Mouse (Mus musculus) embryo, embryonic 11 days (tissue): Measurements from ENCODE around the gene Cd69.

Experiments used
- DNase-seq: peaks from one replicate; pipeline ENCODE4 v3.0.0-alpha.2; 2015

Gene Cd69

DNA sequence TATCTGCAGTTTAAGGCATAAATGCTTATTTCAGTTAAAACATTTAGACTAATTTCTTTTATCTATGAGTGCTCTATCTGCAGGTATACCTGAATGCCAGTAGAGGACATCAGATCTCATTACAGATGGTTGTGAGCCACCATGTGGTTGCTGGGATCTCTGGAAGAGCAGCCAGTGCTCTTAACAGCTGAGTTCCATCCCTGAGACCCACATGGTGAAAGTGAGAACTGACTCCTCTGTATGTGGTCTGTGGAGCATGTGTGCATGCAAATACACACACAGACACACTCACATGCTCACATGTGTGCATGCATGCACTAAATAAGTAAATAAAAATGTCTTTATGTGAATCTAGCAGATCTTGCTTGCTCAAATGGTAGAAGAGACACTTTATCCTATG is 29.4 kb downstream of the Cd69 start:
- no peak for DNase-seq

DNA sequence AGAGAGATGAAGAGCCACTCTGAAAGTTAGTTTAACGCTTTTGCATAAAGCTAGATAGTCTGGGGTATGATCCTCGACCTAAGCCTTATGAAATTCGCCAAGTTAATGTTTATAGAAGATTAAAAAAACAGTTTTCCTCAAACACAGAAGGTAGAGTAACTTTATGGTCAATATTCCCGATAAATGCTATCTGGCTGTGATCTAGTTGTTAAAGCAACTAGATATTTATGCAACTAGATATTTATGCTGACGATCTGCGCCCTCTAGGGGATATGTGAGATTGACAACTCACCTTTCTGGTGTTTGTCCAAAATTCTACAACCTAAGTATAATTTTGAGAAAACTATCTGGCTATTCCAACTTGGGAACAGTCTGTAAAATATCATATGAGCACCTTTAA is 33.3 kb downstream of the Cd69 start:
- peak; percentile 22 for DNase-seq

DNA sequence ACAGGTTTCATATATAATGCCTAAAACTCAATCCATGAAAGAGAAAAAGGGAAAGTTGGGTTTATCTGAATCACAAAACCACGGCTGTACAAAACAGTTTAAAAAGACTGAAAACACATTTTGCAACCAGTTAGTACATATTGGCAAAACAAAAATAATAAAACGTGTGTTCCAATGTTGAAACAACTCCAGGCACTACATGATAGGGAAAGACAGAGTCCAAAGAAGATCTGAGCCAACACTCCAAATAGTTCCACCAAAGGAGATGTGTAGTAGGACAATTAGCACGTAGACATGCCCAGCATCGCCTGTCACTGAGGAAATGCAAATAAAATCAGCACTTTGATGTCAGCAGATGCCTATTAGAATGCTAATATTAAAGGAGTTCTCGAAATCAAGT is 33.8 kb downstream of the Cd69 start:
- no peak for DNase-seq

DNA sequence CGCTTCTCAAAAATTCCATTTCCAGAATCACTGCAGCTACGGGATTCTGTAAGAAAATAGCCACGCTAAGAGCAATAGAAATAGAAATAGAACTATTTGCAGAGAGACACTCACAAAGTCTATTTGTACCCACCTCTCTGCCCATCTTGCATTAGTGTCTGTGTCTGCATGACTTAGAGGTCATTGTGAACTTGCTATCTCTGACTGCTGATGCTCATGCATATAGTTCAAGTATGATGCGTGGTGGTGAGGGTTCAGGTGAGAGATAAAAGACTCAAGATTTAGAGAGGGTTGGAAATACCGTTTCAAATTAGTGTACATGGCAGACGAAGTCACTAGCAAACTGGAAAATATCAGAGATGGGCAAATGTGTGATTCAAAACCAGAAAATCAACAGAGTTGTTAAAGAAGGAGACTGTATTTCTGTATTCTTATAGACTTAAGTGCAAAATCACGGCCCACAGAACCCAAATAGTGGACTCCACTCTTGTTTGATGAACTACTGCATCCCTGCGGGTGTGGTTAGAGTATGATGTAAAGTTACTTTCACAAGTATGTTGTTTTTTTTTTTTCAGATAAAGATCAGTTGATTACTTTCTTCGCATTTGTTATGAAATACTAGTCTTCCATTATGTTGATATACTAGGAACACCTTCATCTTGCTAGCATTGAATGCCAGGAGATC is 35.5 kb downstream of the Cd69 start:
- DNase-seq, result no peak

DNA sequence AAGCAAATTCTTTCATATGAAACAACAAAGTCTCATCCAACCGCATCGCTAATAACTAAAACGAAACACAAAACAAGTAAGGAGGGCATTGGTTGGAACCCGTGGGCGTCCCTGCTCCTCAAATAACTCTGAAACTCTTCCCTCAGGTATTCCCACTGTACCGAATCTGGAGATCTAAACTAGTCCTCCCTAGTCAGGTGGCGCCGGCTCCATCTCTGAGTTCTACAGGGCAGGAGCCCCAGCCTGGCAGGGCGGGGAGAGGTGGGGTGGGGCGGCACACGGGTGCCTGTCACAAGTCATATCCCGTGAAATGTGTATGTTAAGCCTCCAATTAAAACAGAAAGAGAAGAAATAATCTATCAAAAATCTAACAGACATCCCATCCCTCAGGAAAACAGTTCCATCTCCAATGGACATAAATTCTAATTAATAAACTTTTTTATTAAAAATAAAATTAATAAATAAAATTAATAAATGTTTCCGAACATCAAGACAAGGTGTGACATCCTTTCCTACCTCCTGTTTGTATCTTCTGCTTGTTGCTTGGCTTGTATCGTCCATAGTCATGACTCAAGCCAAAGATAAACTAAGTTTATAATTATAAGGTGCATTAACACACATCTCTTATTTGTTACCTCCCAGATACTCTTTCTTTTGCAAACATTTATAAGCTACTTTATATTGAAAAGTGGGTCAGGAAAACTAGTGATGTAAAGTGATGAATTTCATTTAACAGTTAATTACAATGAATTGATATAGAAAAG is 36.8 kb downstream of the Cd69 start:
- peak; percentile 31 for DNase-seq

DNA sequence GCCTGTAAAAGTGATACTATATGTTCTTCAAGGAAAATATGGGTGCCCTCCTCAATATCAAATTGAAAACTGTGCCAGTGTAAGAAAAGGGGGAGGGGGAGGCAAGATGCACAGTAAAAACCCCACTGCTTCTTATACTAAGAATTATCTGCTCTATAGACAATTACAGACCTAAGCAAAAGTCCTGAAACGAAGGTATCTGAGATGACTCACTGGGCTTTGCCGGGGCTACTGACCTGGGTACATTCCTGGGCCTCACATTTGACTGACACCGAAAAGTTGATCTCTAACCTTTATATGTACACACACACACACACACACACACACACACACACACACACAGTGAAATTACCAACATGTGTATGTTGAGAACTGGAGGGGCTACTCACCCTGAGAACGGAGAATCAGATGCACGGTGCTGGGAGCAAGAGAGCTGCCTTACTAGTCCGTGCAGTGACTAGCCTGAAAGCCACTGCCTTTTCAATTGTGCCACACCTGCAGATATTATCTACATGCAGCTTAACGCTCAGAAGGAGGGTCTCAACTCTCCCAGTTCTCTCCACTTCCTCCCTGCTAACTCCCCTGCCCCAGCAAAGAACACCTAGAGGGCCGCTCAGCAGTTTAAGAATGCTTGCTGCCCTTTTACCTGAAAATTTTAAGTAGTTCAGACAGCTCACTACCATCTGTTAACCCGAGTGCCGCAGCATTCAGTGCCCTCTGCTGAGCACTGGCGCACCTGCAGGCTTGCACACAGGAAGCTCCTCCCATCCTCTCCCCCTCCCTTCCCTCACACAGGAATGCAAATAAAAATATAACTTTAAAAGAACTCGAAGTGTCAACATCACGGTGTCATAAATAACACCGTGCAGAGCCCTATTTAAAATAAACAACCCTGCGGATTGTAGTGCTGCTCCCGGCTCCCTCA is 37.6 kb downstream of the Cd69 start:
- DNase-seq, result peak; percentile 82

DNA sequence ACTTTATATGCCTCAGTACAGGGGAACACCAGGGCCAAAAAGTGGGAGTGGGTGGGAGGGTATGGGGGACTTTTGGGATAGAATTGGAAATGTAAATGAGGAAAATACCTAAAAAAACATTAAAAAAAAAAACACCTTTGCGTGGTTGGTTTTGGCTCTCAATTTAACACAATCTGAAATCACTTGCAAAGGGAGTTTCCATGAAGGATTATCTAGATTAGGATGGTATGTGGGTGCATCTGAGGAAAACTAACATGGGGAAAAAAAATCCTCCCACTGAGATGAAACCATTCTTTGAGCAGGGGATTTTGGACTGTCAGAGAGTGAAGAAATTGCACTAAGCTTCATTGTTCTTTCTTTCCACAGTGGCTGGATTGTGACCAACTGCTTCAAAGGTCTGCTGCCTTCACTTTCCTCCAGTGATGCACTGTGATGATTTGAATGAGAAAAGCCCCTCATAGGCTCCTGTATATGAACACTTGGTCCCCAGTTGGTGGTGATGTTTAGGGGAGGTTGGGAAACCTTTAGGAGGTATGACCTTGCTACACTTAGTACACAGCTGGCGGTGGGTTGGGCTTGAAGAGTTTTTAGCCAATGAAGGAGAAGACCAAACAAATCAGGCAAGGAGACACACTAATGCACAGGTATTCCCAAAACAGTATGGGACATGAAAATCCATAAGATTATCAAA is 38.4 kb downstream of the Cd69 start:
- DNase-seq, result no peak

DNA sequence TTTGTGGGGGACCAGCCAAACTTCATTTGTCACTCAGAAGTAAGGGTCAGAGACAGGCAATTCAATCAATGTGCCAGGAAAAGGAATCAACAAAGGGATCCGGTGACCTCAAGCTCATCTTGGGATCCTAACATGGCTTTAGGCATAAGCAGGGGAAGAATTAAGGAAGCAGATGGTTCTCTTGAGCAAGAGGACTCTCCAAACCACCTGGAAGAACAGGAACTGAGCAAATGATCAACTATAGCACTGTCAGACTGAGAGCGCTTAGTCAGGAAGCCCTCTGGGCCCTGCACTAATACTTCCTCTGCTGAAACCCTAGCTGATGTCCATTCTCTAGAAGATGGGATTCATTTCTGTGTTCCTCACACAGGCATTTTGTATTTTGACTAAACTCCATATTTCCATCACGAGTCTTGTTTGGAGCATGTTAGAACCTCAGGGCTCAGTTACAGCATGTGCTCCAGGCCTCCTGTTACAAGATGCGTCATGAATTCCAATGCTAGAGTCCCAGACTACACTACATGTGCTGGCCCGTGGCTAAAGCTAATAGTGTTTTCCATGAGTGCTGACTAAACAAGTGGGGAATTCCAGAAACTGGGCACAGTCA is 39.3 kb downstream of the Cd69 start:
- DNase-seq, result no peak

DNA sequence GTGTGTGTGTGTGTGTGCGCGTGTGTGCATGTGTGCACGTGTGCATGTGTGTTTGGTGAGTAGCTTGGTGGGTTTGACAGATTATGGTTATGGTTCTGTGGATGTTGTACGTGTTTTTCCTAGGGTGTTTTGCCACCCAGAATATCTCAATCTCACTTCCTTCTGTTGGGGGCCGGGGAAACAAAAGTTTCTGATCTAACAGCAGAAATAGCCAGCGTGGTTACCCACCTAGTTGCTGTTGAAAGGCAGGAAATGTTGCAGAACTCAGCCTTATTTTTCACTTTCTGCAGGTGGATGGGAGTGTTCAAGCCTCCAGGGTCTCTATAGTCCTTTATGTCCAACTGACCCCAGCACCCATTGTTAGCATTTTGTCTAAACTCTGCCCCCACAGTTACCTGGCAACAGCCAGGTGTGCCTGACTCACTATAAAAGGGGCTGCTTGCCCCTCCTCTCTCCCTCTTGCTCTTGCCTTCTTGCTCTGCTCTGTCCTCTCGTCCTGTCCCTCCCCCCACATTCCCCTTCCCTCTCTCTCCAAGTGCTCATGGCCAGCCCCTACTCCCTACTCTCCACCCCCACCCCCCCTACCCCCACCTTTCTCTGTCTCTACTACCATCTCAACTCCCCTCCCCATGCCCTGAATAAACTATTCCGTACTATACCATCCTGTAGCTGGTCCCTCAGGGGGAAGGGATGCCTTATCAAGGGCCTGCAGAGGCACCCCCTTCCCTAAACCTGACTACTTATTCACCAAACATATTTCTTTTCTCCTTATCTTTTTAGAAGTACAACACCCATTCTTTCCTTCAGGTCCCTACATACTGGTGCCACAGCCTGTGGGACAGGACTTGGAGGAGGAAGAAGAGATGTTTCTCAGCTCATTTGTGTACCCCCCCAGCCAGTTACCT is 40.5 kb downstream of the Cd69 start:
- DNase-seq, result no peak

DNA sequence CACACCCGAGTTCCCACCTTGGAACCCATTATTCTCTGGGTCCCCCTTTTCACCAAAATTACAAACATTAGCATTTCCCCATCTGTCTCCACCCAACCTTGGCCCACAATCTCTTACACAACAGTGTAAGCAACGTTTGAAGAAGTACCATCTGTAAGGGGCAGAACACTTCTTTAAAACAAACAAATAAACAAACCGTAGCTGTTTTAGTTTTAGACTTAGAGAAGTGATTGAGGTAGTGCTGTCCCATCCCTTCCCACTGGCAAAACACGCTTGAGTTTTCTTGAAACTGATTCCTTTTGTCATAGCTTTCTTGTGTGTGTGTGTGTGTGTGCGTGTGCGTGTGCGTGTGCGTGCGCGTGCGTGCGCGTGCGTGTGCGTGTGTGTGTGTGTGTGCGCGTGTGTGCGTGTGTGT is 41.3 kb downstream of the Cd69 start:
- DNase-seq, result no peak

DNA sequence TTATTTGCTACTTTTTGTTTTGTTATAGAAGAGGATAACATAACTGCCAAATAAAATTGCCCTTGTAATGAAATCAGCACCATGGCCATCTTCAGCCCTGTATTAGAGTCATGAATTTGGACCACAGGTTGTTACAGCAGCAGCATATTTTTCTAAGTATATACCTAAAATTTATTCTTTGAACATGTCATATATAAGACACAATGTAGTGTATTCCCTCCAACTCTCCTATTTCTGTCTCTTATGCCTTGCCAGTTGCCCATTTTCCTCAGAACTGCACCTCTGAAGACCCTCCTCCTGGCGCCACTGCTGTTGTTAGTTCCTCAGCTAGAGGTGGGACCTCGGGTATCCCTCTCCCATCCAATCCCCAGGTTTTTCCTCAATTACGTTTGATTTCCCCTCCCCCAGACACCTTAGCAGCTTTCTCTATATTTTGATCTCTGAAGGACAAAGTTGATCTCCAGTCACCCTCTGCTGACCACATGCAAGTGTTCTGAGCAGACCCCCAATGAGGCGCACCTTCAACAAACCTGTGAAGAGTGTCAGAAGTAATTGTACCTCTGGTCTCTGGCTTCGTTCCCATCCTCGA is 41.8 kb downstream of the Cd69 start:
- no peak for DNase-seq

DNA sequence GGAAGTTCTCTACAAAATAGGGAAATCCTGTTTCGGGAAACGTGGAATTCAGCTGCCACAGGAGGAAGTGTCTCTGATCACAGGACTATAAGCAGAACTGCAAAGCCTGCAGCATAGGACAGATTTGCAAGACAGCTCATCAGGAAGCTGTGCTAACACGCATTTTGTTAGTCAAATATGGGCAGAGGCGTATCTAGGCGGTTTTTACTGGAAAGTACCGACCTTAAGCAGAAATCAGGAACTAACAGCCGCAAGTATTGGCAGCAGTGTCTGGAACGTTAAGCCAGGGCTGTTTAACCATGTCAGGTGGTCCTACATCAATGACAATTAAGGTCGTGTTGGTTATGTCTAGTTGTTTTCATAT is 42.4 kb downstream of the Cd69 start:
- peak; percentile 6 for DNase-seq

DNA sequence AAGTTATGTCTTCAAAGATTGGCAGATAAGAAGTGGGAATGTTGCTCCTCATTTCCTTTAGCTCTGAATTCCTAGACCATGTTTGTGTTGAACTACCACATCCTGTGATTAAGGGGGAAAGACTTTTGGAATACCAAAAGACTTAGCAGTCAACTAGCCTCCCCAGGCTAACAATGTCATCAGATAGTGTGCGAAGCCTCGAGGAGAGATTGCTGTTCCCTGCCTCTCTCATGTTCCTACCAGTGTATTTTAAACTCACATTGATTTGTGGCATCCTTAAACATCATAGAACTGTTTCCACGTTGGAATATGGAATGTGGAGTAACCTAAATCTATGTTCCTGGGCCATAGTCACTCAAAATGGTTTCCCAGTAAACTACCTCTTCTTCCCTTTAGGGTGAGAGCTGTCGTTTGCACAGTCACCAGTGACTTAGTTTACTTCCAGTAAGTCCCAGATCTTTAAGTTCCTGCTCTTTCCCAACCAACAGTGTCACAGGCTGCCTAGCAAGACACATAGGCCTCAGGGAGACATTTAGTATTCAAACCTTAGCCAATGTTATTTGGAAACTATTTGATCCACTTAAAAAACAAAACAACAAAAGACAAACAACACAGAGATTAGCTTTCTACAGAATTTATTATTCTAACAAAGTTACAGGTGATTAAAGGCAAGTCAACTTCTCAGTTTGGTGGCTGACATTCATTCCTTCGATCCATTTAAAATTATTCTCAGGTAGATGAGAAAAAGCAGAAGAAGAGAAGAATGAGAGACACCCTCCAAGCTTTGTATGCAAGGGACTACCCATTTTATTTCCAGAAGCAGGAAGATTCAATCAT is 43.0 kb downstream of the Cd69 start:
- DNase-seq, result no peak

DNA sequence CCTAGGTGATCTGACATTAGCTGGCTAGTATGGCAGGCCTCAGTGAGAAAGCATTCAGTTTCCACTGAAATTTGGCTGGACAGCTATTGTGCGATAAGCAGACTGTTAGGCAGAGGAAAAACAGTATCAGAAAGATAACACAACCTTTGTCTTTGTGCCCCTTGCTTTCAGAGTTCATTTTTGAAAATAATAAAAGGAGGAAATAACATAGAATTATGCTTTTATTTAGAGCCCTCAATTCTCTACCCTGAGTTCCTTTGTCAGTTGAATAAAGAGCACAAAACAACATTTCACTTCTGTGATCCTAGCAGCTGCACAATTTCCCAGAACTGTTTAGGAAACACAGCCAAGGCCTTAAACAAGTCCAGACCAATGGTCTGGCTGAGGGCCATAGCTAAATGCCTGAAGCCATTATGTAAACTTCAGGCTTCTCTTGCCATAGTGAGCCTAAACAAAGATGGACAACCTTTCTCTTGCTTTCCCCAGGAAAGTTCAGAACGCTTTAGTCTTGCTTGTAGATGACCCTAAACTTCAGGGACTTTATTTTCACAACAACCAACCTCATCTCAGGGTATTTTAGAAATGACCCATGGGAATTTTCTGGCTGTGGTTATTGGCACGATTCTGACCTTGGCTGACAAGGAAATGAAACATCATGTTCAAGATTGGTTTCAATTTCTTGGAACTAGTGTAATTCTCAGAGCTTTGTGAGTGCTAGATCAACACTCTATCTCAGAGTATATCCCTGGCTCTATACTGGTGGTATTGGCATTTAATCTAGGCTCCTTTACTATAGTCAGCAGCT is 45.3 kb downstream of the Cd69 start:
- DNase-seq, result no peak

DNA sequence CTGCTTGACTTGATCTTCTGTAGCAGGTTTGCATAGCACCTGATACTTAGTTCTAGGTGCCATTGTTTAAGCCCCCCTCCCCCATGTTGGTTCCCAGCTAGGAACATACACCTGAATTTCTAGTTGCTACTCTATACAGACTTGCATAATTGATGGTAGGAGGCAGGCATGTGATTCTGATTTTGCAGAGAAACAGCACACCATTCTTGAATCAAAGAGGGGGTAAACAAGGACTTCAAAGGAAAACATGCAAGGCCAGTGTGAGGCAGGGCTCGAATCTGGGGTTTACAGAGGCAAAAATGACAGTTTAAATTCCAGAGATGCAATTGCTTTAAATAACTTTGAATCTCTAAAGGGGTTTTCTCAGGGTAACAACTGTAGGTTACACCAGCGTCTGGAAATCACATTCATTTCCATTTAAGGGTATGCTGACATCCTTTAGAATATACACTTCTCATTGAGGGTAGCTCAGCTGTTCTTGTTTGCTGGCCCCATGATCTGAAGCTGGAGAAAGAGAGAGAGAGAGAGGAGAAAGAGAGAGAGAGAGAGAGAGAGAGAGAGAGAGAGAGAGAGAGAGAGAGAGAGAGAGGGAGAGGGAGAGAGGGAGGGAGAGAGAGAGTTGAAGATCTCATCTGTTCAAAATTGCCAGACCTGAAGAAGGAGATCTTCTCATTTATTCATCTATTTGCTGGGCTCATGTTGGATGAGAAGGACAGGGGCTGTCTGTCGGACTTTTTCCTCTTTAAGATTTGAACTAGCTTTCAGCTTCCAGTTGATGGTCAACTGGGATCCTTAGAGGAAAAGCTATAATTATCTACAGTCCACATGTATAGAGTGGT is 46.1 kb downstream of the Cd69 start:
- DNase-seq, result no peak

DNA sequence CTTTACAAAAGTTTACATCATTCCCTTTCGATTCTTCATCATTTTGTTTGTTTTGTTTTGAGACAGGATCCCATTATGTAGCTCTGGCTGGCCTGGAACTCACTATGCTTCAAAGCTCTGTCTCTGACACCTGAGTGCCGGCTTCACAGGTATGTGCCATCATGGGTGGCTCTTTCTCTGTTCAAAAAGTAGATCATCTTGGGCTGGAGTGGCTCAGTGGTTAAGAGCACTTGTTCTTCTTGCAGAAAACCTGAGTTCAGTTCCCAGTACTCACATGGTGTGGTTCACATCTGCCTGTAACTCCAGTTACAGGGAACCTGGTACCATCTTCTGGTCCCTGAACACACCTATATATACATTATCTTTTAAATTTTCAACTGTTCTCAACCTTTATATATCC is 50.2 kb downstream of the Cd69 start:
- no peak for DNase-seq

DNA sequence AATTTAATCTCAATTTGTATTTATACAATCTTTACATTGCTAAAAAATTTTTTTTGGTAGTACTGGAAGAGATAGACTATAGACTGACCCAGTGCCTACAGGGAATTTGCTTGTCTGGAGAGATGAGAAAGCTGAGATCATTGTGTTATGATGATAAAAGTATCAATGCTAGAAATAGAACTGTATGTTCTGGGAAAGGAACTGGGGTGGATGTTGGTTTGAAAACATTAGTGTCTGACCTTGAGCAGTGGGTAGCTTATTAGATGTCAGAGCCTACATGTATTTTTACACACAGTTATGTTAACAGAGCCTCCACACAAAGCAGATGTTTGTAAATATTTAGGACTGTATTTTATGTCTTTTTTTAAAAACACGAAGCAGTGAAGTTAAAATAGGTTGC is 51.1 kb downstream of the Cd69 start:
- DNase-seq, result no peak

DNA sequence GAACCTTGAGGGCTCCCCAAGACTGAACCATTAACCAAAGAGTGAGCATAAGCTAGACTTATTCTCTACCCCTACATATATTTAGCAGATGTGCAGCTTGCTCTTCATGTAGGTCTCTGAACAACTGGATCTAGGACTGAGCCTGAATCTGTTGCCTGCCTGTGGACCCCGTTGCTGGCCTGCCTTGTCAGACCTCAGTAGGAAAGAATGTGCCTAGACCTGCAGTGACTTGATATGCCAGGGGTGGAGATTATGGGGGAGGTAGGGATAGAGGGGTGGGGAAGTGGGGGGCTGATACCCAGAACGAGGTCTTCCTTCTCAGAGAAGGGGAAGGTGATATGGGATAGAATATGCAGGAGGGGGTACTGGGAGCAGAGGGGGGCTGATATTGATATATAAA is 51.6 kb downstream of the Cd69 start:
- DNase-seq, result no peak
